Mouse (Mus musculus): ENCODE results near the gene Tnrc18.

Tnrc18 gene

GRCm38 (mm10) chr5:142807661-142808060 lies 9.8 kb downstream of the Tnrc18 start:
- no peak for DNase-seq

- no peak for DNase-seq
Observed at GRCm38 (mm10) chr5:142803746-142804145, 13.7 kb downstream of the Tnrc18 start.

GRCm38 (mm10) chr5:142802884-142803283 lies 14.6 kb downstream of the Tnrc18 start:
- DNase-seq, result no peak

- DNase-seq, result no peak
Observed at GRCm38 (mm10) chr5:142801977-142802376, 15.5 kb downstream of the Tnrc18 start.

- no peak for DNase-seq
Observed at GRCm38 (mm10) chr5:142800656-142801055, 16.8 kb downstream of the Tnrc18 start.

GRCm38 (mm10) chr5:142800198-142800597 lies 17.3 kb downstream of the Tnrc18 start:
- no peak for DNase-seq

GRCm38 (mm10) chr5:142799259-142799658 lies 18.2 kb downstream of the Tnrc18 start:
- DNase-seq, result no peak

- DNase-seq, result no peak
Observed at GRCm38 (mm10) chr5:142798190-142798589, 19.3 kb downstream of the Tnrc18 start.

GRCm38 (mm10) chr5:142797620-142798019 lies 19.8 kb downstream of the Tnrc18 start:
- no peak for DNase-seq

GRCm38 (mm10) chr5:142796921-142797320 lies 20.5 kb downstream of the Tnrc18 start:
- no peak for DNase-seq

GRCm38 (mm10) chr5:142794582-142794981 lies 22.9 kb downstream of the Tnrc18 start:
- no peak for DNase-seq

GRCm38 (mm10) chr5:142794161-142794560 lies 23.3 kb downstream of the Tnrc18 start:
- no peak for DNase-seq

- DNase-seq, result no peak
Observed at GRCm38 (mm10) chr5:142792594-142792993, 24.9 kb downstream of the Tnrc18 start.

- DNase-seq, result no peak
Observed at GRCm38 (mm10) chr5:142788279-142788678, 29.2 kb downstream of the Tnrc18 start.

- peak; percentile 77 for DNase-seq
Observed at GRCm38 (mm10) chr5:142787304-142787905, 30.1 kb downstream of the Tnrc18 start.

GRCm38 (mm10) chr5:142786709-142787108 lies 30.8 kb downstream of the Tnrc18 start:
- no peak for DNase-seq

- DNase-seq, result no peak
Observed at GRCm38 (mm10) chr5:142786215-142786614, 31.2 kb downstream of the Tnrc18 start.

GRCm38 (mm10) chr5:142783142-142783540 lies 34.3 kb downstream of the Tnrc18 start:
- DNase-seq, result no peak

GRCm38 (mm10) chr5:142782459-142783141 lies 34.9 kb downstream of the Tnrc18 start:
- DNase-seq, result no peak

- no peak for DNase-seq
Observed at GRCm38 (mm10) chr5:142780579-142780978, 36.9 kb downstream of the Tnrc18 start.

GRCm38 (mm10) chr5:142778871-142779270 lies 38.6 kb downstream of the Tnrc18 start:
- DNase-seq, result no peak

- no peak for DNase-seq
Observed at GRCm38 (mm10) chr5:142778135-142778534, 39.3 kb downstream of the Tnrc18 start.

GRCm38 (mm10) chr5:142776080-142776479 lies 41.4 kb downstream of the Tnrc18 start:
- DNase-seq, result no peak

GRCm38 (mm10) chr5:142774771-142775170 lies 42.7 kb downstream of the Tnrc18 start:
- no peak for DNase-seq

- DNase-seq, result no peak
Observed at GRCm38 (mm10) chr5:142771964-142772363, 45.5 kb downstream of the Tnrc18 start.
